Mouse (Mus musculus) liver, embryonic 14.5 days (tissue): ENCODE results near the gene Ndufaf8. TPM values are rescaled to one million over a fixed set of nuclear protein-coding genes. Genes with fewer than 3 reads are reported as not detected.

Experiments
- ATAC-seq: fragments of 200-750 bp; cut with Nextera tagmentation; 2 replicates; pipeline ENCODE4 v1.8.0; 2017; ENCODE audit warnings: moderate number of reproducible peaks, mild to moderate bottlenecking, moderate library complexity; ENCODE audit not compliant: insufficient read depth
- DNase-seq, 3 experiments: peaks; one replicate each; pipeline ENCODE4 v3.0.0-alpha.2; 2012 to 2013; ENCODE audit warnings: low read depth in 3 of 3, low spot score in 3 of 3
- H3K27ac ChIP-seq: fragments of 300-500 bp; sonication (generic); 2 replicates; pipeline ENCODE4 v1.5.1; 2014; ENCODE audit warnings: moderate library complexity, mild to moderate bottlenecking, control low read depth, inconsistent platforms
- H3K27me3 ChIP-seq: fragments of 300-500 bp; sonication (generic); 2 replicates; pipeline ENCODE4 v1.6.1; 2014; ENCODE audit warnings: mild to moderate bottlenecking, low read length, moderate library complexity; ENCODE audit not compliant: control insufficient read depth, insufficient read depth
- H3K36me3 ChIP-seq: fragments of 300-500 bp; sonication (generic); replicated peaks from 2 replicates; pipeline ENCODE4 v1.6.1; 2014; ENCODE audit warnings: low read depth; ENCODE audit not compliant: control insufficient read depth, insufficient read depth
- H3K4me1 ChIP-seq, 2 experiments: fragments of 200-500 bp in 1 of 2; fragments of 300-500 bp in 1 of 2; sonication (generic) in 1 of 2; replicated peaks; 2 replicates each; pipeline ENCODE4 v1.6.1; 2012 to 2014; ENCODE audit warnings: antibody characterized with exemption in 1 of 2, inconsistent platforms in 1 of 2, low read length in 1 of 2; ENCODE audit not compliant: control insufficient read depth in 2 of 2, insufficient read depth in 2 of 2
- H3K4me2 ChIP-seq: fragments of 300-500 bp; sonication (generic); 2 replicates; pipeline ENCODE4 v1.6.1; 2014; ENCODE audit warnings: low read depth, mild to moderate bottlenecking, control low read depth, moderate library complexity
- H3K4me3 ChIP-seq, 2 experiments: fragments of 200-500 bp in 1 of 2; fragments of 300-500 bp in 1 of 2; sonication (generic) in 1 of 2; 2 replicates each; pipeline ENCODE4 v1.5.1; 2012 to 2014; ENCODE audit warnings: low read depth in 2 of 2, low read length in 2 of 2, mild to moderate bottlenecking in 2 of 2, control low read depth in 1 of 2, inconsistent platforms in 1 of 2, moderate library complexity in 1 of 2; ENCODE audit not compliant: insufficient read depth in 1 of 2
- H3K9ac ChIP-seq: fragments of 300-500 bp; sonication (generic); replicated peaks from 2 replicates; pipeline ENCODE4 v1.6.1; 2014; ENCODE audit warnings: mild to moderate bottlenecking, control low read depth, moderate library complexity
- H3K9me3 ChIP-seq: fragments of 300-500 bp; sonication (generic); 2 replicates; pipeline ENCODE4 v1.6.1; 2016; ENCODE audit warnings: low read length, mixed read lengths; ENCODE audit not compliant: control insufficient read depth
- CTCF ChIP-seq: IDR thresholded peaks from 2 replicates; pipeline ENCODE4 v1.5.1; 2016; ENCODE audit warnings: antibody characterized with exemption, low read depth, control low read depth
- EP300 ChIP-seq: IDR thresholded peaks from 2 replicates; pipeline ENCODE4 v1.6.1; 2016; ENCODE audit warnings: antibody characterized with exemption, low read depth
- WGBS: fragments of 180-500 bp; shearing (Covaris S2); extraction: QIAGEN DNeasy Blood & Tissue Kit; methylation state at CpG from one replicate; pipeline ENCODE4 v1.1.7; 2014; ENCODE audit not compliant: insufficient replicate concordance; 5-methylcytosine and 5-hydroxymethylcytosine counted together
- polyA plus RNA-seq, 2 experiments: library from polyadenylated mRNA; depleted of rRNA in 1 of 2; stranded (reverse) in 1 of 2; unstranded in 1 of 2; fragments of >200 nt; fragmentation: Nextera tagmentation in 1 of 2; extraction: Ambion mirVana in 1 of 2; gene quantifications; 2 replicates each; pipeline versions ENCODE4 v1.2.1 to v1.2.3; 2012 to 2014

Gene Ndufaf8
- polyA plus RNA-seq, 2 experiments = 20.3 to 52.9 TPM

GRCm38 (mm10) chr11:120071731-120072320 lies 26.9 kb upstream of the Ndufaf8 start:
- 79% methylated on average over 7 of the region's 7 CpGs for WGBS
- H3K9ac ChIP-seq = no peak overlapping the region
- no peak overlapping the region for H3K4me3 ChIP-seq
- H3K27me3 ChIP-seq = no peaks in the 10 kb centered on the region
- no peaks in the 10 kb centered on the region for H3K36me3 ChIP-seq
- H3K27ac ChIP-seq = no peak overlapping the region
- DNase-seq = no peak
- ATAC-seq = no peak
- no peaks in the 10 kb centered on the region for H3K9me3 ChIP-seq
- H3K4me1 ChIP-seq = no peaks in the 10 kb centered on the region
- no peak overlapping the region for H3K4me2 ChIP-seq
- TF ChIP-seq EP300 (no peak), CTCF (no peak)

DNA sequence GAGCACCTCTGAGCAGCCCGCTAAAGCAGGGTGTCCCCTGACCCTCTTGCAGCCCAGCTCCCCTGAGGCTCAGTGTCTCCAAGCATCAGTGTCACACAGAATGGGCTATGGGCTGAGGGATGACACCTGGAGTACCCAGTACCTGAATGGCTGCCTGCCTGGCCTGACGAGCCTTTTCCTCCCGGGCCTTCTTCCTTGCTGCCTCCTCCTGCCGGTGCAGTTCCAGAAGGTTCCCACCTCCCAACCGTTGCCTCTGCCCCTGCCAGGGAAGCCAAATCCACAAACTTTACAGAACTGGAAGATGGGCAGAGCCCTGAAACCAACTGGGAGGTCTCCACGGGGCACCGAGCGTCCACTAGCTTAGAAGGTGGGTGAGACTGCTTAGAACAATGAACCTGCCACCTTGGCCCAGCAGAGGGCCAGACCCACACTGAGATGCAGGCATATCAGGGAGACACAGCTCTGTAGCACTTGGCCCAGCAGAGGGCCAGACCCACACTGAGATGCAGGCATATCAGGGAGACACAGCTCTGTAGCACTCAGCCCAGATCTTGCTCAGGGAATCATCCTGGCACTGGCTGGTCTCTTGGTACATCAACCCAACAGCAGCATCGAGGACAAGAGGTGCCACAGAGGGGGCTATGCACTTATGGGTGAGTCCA lies 25.6 kb upstream of the Ndufaf8 start:
- Histone ChIP-seq H3K4me2 (no peak overlapping the region), H3K9me3 (no peaks in the 10 kb centered on the region), H3K27me3 (no peaks in the 10 kb centered on the region), H3K4me1 (no peaks in the 10 kb centered on the region), H3K27ac (no peak overlapping the region), H3K36me3 (no peaks in the 10 kb centered on the region), H3K9ac (no peak overlapping the region), H3K4me3 (no peak overlapping the region)
- ATAC-seq (peak; percentile 36; the same call in 1 of the 2 replicates), DNase-seq (no peak)
- 71% methylated on average over 9 of the region's 9 CpGs for WGBS
- peak; percentile 55 for TF ChIP-seq CTCF
- TF ChIP-seq EP300 = no peak

DNA sequence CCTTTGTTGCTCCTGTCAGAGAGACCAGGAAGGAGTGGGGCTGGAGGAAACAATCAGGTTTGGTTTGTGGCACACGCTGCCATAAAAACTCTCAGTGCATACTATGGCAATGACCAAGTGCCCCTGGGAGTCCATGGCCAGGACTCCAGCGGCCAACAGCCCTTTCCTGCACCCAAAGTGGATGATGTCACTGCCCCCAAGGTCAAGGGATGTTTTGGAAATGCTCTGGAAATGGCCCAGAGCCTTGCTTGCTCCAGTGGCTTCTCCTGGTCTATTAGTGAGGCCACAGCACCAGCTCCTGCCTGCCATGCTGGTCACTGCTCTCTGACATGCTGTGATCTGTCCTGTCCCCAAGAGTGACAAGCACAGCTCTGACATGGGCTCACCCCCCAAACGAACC lies 22.5 kb upstream of the Ndufaf8 start:
- no peaks in the 10 kb centered on the region for H3K36me3 ChIP-seq
- 66% methylated on average over 3 of the region's 3 CpGs for WGBS
- H3K27me3 ChIP-seq = no peaks in the 10 kb centered on the region
- no peak overlapping the region for H3K27ac ChIP-seq
- no peak for DNase-seq
- ATAC-seq = no peak
- no peak overlapping the region for H3K4me3 ChIP-seq
- no peaks in the 10 kb centered on the region for H3K4me1 ChIP-seq
- no peak overlapping the region for H3K9ac ChIP-seq
- TF ChIP-seq EP300 = no peak
- no peak for TF ChIP-seq CTCF
- H3K4me2 ChIP-seq = no peak overlapping the region
- no peaks in the 10 kb centered on the region for H3K9me3 ChIP-seq

DNA sequence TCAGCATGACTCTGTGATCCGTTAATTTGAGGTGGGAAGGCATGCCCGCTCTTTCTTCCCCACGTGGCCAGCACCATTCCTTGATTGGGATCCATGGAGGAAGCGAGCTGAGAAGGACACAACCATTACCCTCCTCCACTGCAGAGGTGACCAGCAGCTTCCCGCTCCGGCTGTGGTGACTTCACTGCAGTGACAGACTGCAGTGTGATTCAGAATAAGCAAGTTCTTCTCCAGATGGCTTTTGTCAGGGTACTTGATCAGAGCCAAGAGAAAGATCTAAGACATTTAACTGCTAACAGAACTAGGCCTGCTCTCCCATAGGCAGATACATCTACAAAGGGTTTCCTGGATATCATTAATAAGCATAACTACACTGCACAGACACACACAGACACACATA lies 18.4 kb upstream of the Ndufaf8 start:
- 74% methylated on average over 6 of the region's 6 CpGs for WGBS
- no peak for ATAC-seq

GRCm38 (mm10) chr11:120085891-120086627 lies 12.7 kb upstream of the Ndufaf8 start:
- Histone ChIP-seq H3K9ac (peak overlapping the region; percentile 50), H3K27ac (no peak overlapping the region), H3K4me1 (peaks cover 2 to 12% of the 10 kb centered on the region in 2 experiments; a peak in 3 of 4 replicates), H3K4me2 (peak overlapping the region; percentile 76), H3K36me3 (no peaks in the 10 kb centered on the region), H3K27me3 (no peaks in the 10 kb centered on the region), H3K4me3 (peak overlapping the region; percentile 56 to 86), H3K9me3 (no peaks in the 10 kb centered on the region)
- ATAC-seq (peak; percentile 50), DNase-seq (no peak)
- WGBS = under 1% methylated on average over 25 of the region's 25 CpGs
- TF ChIP-seq CTCF = no peak
- no peak for TF ChIP-seq EP300

More for the DNA sequence above, 18.4 kb upstream of the Ndufaf8 start:
- H3K27ac ChIP-seq = no peak overlapping the region
- H3K9ac ChIP-seq = no peak overlapping the region
- no peak for TF ChIP-seq CTCF
- TF ChIP-seq EP300 = no peak
- no peak overlapping the region for H3K4me2 ChIP-seq
- H3K27me3 ChIP-seq = no peaks in the 10 kb centered on the region
- H3K4me1 ChIP-seq = no peaks in the 10 kb centered on the region
- no peaks in the 10 kb centered on the region for H3K9me3 ChIP-seq
- no peak overlapping the region for H3K4me3 ChIP-seq
- H3K36me3 ChIP-seq = no peaks in the 10 kb centered on the region
- DNase-seq = no peak
